Mouse (Mus musculus) gastrocnemius, postnatal 14 days (tissue): Measurements from ENCODE around the gene Ptprk. TPM values are rescaled to one million over a fixed set of nuclear protein-coding genes. Genes with fewer than 3 reads are reported as not detected.

Source experiments
- DNase-seq: peaks from one replicate; pipeline ENCODE4 v3.0.0; 2021; ENCODE audit warnings: mixed read lengths
- intact Hi-C: fragments of 180-260 bp; cut with DNase I; formaldehyde crosslinking; loops from one replicate; pipeline ENCODE4 v1.15.1; 2025; ENCODE audit warnings: low total_unique reads
- microRNA-seq, 2 experiments: library from miRNA; unstranded; fragments of <30 nt; microRNA quantifications; one replicate each; pipeline ENCODE4 v1.2.0; 2021
- total RNA-seq, 2 experiments: library from RNA; stranded (reverse); gene quantifications; 2 replicates each; pipeline ENCODE4 v1.2.3; 2021

The Ptprk gene
- total RNA-seq, 2 experiments from 2014 or later: 7.4 to 7.6 TPM

GRCm38 (mm10) chr10:28590822-28591221, 516.2 kb downstream of the Ptprk start:
- intact Hi-C loops: no loop called here
- DNase-seq: no peak

GRCm38 (mm10) chr10:28593566-28594292, 519.1 kb downstream of the Ptprk start:
- intact Hi-C loops: no loop called here
- DNase-seq: no peak

DNA sequence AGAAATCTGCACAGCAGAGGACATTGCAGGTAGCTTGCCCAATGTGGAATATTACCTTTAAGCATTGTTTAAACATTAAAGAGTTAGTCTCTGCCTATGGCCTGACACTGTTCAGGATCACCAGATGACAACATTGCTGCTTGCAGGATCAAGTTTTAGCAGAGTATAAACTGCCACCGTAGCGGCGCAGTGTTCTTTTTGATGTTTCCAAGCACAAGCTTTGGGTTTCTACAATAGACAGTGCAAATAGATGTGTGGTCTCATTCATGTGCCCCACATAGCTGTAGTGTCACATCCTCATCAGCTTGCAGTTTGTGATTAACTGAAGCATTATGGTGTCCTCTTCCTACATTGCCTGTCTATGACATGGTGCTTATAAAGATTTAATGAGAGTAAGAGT, 522.3 kb downstream of the Ptprk start:
- no peak for DNase-seq
- intact Hi-C loops: no loop called here

DNA sequence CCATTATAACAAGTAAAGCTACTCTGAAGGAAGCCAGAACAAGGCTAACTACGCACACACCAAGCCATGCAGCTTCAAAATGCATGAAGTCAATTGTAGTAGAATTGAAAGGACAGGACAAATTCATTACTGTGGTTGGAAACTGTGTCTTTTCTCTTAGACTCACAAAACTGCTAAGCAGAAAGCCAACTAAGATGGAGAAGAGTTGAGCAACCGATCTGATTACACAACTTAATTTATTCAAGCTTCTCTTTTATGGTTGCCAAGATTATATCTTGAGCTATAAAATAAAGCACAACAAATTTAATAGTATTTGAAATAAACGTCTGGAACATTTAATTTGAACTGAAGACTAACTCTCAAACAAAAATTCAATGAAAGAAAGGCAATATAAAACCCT, 534.5 kb downstream of the Ptprk start:
- no peak for DNase-seq
- intact Hi-C loops: no loop called here

GRCm38 (mm10) chr10:28614396-28614795, 539.8 kb downstream of the Ptprk start:
- intact Hi-C loops: no loop called here
- no peak for DNase-seq

- intact Hi-C loops: no loop called here
- no peak for DNase-seq
Observed at GRCm38 (mm10) chr10:28617203-28617602, 542.6 kb downstream of the Ptprk start.

DNA sequence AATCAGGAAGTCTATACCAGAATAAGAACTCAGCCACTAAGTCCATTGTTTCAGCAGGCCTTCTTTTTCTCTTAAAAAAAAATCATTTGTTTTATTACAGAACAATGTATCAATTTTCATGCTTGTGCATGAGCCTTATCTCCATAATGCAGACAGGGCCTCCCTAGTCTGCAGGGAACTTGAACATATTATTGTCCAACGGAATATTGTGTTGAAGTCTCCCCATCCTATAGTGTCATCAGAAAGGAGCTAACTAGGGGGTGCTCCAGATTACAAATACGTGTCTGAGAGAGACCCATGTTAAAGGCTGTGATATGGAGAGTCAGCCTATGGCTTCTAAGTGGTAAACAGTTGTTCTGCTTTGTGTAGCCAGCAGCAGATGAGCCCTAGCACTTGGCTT, 543.4 kb downstream of the Ptprk start:
- no peak for DNase-seq
- intact Hi-C loops: no loop called here

DNA sequence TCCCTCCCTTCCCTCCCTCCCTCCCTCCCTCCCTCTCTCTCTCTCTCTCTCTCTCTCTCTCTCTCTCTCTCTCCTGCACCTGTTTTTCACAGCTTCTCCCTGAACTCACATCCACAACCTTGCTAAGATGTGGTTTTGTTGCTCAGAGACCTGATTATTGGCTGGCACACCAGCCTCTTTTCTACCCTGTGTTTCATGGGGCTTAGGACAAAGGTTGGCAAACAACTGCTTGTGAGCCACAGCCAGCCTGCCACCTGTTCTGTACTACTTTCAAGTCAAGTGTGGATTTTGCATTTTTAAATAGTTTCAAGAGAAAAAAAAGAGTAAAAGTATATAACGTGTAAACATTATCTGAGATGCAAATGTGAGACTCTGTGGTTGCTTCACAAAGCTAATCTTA, 544.8 kb downstream of the Ptprk start:
- DNase-seq: no peak
- intact Hi-C loops: no loop called here

GRCm38 (mm10) chr10:28636096-28636495, 561.5 kb downstream of the Ptprk start:
- DNase-seq: no peak
- intact Hi-C loops: no loop called here

DNA sequence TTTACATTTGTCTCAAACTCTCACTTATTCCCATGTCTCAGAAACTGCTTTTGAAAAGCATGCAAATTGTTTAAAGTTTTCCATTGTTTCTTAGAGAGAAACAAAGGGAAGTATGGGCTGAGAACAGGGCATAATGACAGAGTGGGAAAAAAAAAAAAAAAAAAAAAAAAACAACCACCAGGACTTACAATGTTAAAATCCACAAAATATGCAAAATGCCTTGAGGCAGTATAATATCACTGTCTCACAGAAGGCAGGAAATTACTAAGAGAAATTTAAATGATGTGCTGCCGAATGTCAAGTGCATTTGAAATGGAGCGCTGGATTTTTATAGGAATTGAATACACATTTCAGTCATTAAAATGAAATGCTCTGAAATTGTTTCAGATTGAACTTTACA, 567.3 kb downstream of the Ptprk start:
- intact Hi-C loops: no loop called here
- DNase-seq: no peak

Small RNA genes within 50 kb of the gene (microRNA-seq; reads per million reads assigned to microRNA genes)
- gene Gm22370: 0 reads per million in 2 experiments
